Mouse (Mus musculus): ENCODE data around the gene Gramd1b. TPM values are rescaled to one million over a fixed set of nuclear protein-coding genes. Genes with fewer than 3 reads are reported as not detected.

Gene Gramd1b
- polyA plus RNA-seq, 1 experiment from 2014 or later = 2.7 TPM

DNA sequence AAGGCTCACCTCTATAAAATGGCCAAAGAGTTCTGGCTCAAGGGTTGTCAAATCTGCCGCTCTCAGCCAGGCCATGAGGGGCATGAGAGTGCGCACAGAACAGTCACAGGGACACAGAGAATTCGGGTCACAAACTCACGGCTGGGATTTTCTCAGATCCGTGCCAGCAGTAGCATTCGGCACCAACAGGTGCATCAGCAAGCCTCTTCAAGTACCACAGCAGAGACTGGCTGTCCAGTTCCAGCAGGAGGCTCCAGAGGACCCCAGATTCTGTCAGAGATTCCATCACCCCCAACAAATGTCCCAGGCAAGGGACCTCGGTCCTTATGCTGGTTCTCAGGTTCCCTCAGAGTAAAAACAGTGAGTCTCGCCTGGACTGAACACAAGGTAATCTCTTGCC lies 210.8 kb downstream of the Gramd1b start:
- Histone ChIP-seq H3K4me2 (no peak overlapping the region), H3K27ac (ENCODE audit: low read depth) (peak overlapping the region; percentile 81; the same call in 1 of the 2 replicates), H3K9me3 (ENCODE audit: low read depth, low read length) (no peaks in the 10 kb centered on the region), H3K4me1 (ENCODE audit: insufficient read depth) (peaks cover 14% of the 10 kb centered on the region), H3K4me3 (ENCODE audit: low read depth, low read length) (no peak overlapping the region), H3K27me3 (ENCODE audit: insufficient read depth, low read length) (no peaks in the 10 kb centered on the region), H3K9ac (no peak overlapping the region), H3K36me3 (ENCODE audit: insufficient read depth) (no peaks in the 10 kb centered on the region)
- DNase-seq (no peak), ATAC-seq (ENCODE audit: insufficient read depth) (no peak)
- TF ChIP-seq CTCF (IDR thresholded peaks at IDR 0.05; ENCODE audit: low read depth) = no peak
- WGBS = 83% methylated on average over 8 of the region's 8 CpGs

GRCm38 (mm10) chr9:40318771-40319170 lies 212.4 kb downstream of the Gramd1b start:
- no peaks in the 10 kb centered on the region for H3K27me3 ChIP-seq (ENCODE audit: insufficient read depth, low read length)
- no peak overlapping the region for H3K27ac ChIP-seq (ENCODE audit: low read depth)
- no peak overlapping the region for H3K9ac ChIP-seq
- DNase-seq (no peak), ATAC-seq (ENCODE audit: insufficient read depth) (no peak)
- no peak overlapping the region for H3K4me3 ChIP-seq (ENCODE audit: low read depth, low read length)
- no peaks in the 10 kb centered on the region for H3K9me3 ChIP-seq (ENCODE audit: low read depth, low read length)
- 80% methylated on average over 5 of the region's 5 CpGs for WGBS
- no peak overlapping the region for H3K4me2 ChIP-seq
- H3K4me1 ChIP-seq (ENCODE audit: insufficient read depth) = peaks cover 14% of the 10 kb centered on the region
- no peaks in the 10 kb centered on the region for H3K36me3 ChIP-seq (ENCODE audit: insufficient read depth)
- no peak for TF ChIP-seq CTCF (IDR thresholded peaks at IDR 0.05; ENCODE audit: low read depth)

DNA sequence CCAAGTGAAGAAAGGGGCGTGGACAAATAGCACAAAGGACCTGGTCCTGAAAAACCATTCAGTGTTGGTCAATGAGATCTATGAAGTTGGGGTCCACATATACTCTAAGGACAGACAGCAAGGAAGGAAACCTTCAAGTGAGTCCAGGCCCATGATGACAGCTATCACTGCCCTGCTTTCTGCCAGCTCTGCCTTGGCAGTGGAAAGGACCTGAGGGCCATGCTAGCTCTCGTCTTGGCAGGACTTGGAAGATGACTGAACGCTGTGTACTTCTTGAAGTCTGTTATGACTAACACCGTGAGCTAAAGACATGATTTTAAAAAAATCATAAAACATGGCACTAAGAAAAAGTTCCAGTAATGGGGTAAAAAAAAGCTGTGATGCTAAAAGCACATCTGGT lies 213.4 kb downstream of the Gramd1b start:
- H3K27me3 ChIP-seq (ENCODE audit: insufficient read depth, low read length) = no peaks in the 10 kb centered on the region
- no peak overlapping the region for H3K4me3 ChIP-seq (ENCODE audit: low read depth, low read length)
- ATAC-seq (ENCODE audit: insufficient read depth) = no peak
- no peaks in the 10 kb centered on the region for H3K9me3 ChIP-seq (ENCODE audit: low read depth, low read length)
- TF ChIP-seq CTCF (IDR thresholded peaks at IDR 0.05; ENCODE audit: low read depth) = no peak
- H3K27ac ChIP-seq (ENCODE audit: low read depth) = no peak overlapping the region
- H3K4me1 ChIP-seq (ENCODE audit: insufficient read depth) = peaks cover 14% of the 10 kb centered on the region
- no peak overlapping the region for H3K9ac ChIP-seq
- no peak overlapping the region for H3K4me2 ChIP-seq
- 86% methylated on average over 4 of the region's 4 CpGs for WGBS
- H3K36me3 ChIP-seq (ENCODE audit: insufficient read depth) = no peaks in the 10 kb centered on the region
- no peak for DNase-seq

- H3K27me3 ChIP-seq (ENCODE audit: insufficient read depth, low read length) = no peaks in the 10 kb centered on the region
- peaks cover 14% of the 10 kb centered on the region for H3K4me1 ChIP-seq (ENCODE audit: insufficient read depth)
- WGBS = 78% methylated on average over 9 of the region's 9 CpGs
- TF ChIP-seq CTCF (IDR thresholded peaks at IDR 0.05; ENCODE audit: low read depth) = no peak
- no peaks in the 10 kb centered on the region for H3K36me3 ChIP-seq (ENCODE audit: insufficient read depth)
- no peaks in the 10 kb centered on the region for H3K9me3 ChIP-seq (ENCODE audit: low read depth, low read length)
- H3K4me2 ChIP-seq = no peak overlapping the region
- no peak for DNase-seq
- no peak for ATAC-seq (ENCODE audit: insufficient read depth)
- no peak overlapping the region for H3K27ac ChIP-seq (ENCODE audit: low read depth)
- no peak overlapping the region for H3K4me3 ChIP-seq (ENCODE audit: low read depth, low read length)
- no peak overlapping the region for H3K9ac ChIP-seq
Measured at GRCm38 (mm10) chr9:40316865-40317660, 214.1 kb downstream of the Gramd1b start.

DNA sequence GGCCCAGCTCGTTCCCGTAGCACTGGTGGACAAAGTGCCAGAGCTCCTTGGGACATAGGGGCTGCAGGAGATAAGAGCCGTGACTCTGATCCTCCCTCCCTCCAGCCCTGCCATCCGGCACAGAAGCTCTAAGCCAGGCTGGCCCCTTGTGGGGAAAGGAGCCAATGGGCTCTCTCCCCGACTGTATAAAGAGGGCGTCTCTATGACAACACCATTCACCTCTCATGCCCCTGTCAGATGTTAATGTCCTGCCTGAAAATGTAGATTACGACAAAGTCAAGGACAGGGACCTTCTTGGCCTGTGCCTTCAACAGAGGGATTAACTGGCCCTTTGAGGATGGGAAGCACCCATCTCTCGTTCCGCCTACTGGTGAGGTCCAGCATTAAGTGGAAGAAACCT lies 219.4 kb downstream of the Gramd1b start:
- Histone ChIP-seq H3K4me1 (ENCODE audit: insufficient read depth) (no peaks in the 10 kb centered on the region), H3K36me3 (ENCODE audit: insufficient read depth) (no peaks in the 10 kb centered on the region), H3K9me3 (ENCODE audit: low read depth, low read length) (no peaks in the 10 kb centered on the region), H3K27ac (ENCODE audit: low read depth) (no peak overlapping the region), H3K27me3 (ENCODE audit: insufficient read depth, low read length) (no peaks in the 10 kb centered on the region), H3K4me2 (no peak overlapping the region), H3K9ac (no peak overlapping the region), H3K4me3 (ENCODE audit: low read depth, low read length) (no peak overlapping the region)
- no peak for DNase-seq
- TF ChIP-seq CTCF (IDR thresholded peaks at IDR 0.05; ENCODE audit: low read depth) = no peak
- ATAC-seq (ENCODE audit: insufficient read depth) = no peak
- 66% methylated on average over 9 of the region's 9 CpGs for WGBS

- 91% methylated on average over 6 of the region's 6 CpGs for WGBS
- no peak overlapping the region for H3K4me3 ChIP-seq (ENCODE audit: low read depth, low read length)
- DNase-seq (no peak), ATAC-seq (ENCODE audit: insufficient read depth) (no peak)
- H3K9me3 ChIP-seq (ENCODE audit: low read depth, low read length) = no peaks in the 10 kb centered on the region
- H3K4me2 ChIP-seq = no peak overlapping the region
- no peak for TF ChIP-seq CTCF (IDR thresholded peaks at IDR 0.05; ENCODE audit: low read depth)
- no peak overlapping the region for H3K27ac ChIP-seq (ENCODE audit: low read depth)
- H3K4me1 ChIP-seq (ENCODE audit: insufficient read depth) = no peaks in the 10 kb centered on the region
- 0 out of 2 replicates have a peak, but pooled peaks cover 10% of the 10 kb centered on the region for H3K36me3 ChIP-seq (ENCODE audit: insufficient read depth)
- no peaks in the 10 kb centered on the region for H3K27me3 ChIP-seq (ENCODE audit: insufficient read depth, low read length)
- H3K9ac ChIP-seq = no peak overlapping the region
Measured at GRCm38 (mm10) chr9:40309876-40310275, 221.3 kb downstream of the Gramd1b start.

- Histone ChIP-seq H3K4me2 (no peak overlapping the region), H3K4me1 (ENCODE audit: insufficient read depth) (no peaks in the 10 kb centered on the region), H3K27ac (ENCODE audit: low read depth) (no peak overlapping the region), H3K9ac (no peak overlapping the region), H3K27me3 (ENCODE audit: insufficient read depth, low read length) (no peaks in the 10 kb centered on the region), H3K4me3 (ENCODE audit: low read depth, low read length) (no peak overlapping the region), H3K9me3 (ENCODE audit: low read depth, low read length) (no peaks in the 10 kb centered on the region), H3K36me3 (ENCODE audit: insufficient read depth) (peaks cover 12% of the 10 kb centered on the region; the same call in 1 of the 2 replicates)
- 85% methylated on average over 3 of the region's 3 CpGs for WGBS
- ATAC-seq (ENCODE audit: insufficient read depth) (no peak), DNase-seq (no peak)
- no peak for TF ChIP-seq CTCF (IDR thresholded peaks at IDR 0.05; ENCODE audit: low read depth)
Measured at GRCm38 (mm10) chr9:40307311-40307710, 223.9 kb downstream of the Gramd1b start.
